Mouse (Mus musculus) lung, postnatal 0 days (tissue): ENCODE data around the gene Nt5dc1.

Experiments used
- CTCF ChIP-seq: IDR thresholded peaks from 2 replicates; pipeline ENCODE4 v1.5.1; 2016; ENCODE audit warnings: antibody characterized with exemption, mild to moderate bottlenecking
- EP300 ChIP-seq: IDR thresholded peaks from 2 replicates; pipeline ENCODE4 v1.6.1; 2016; ENCODE audit warnings: antibody characterized with exemption, mild to moderate bottlenecking, control low read depth

DNA sequence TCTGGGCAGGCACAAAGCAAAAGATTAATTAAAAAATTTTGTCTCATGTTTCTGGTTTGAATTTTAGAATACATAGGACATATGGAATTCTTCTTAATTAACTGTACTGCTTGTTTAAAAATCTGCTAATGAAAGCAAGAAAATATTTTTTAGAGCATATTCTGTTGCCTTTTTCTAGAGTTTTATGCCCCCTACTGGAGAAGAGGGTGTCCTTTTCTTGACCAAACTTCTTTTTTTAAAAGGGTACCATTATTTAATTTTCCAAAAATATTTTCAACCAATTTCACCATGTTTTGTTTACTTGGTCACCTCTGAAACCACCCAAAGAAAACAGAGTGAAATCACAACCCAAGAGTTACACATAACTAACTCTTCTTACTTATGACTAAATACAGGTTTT, 19.1 kb downstream of the Nt5dc1 start:
- TF ChIP-seq EP300 (no peak), CTCF (no peak)
